ENCODE assay signal across 8 mouse cellular contexts in the genomic region with DNA sequence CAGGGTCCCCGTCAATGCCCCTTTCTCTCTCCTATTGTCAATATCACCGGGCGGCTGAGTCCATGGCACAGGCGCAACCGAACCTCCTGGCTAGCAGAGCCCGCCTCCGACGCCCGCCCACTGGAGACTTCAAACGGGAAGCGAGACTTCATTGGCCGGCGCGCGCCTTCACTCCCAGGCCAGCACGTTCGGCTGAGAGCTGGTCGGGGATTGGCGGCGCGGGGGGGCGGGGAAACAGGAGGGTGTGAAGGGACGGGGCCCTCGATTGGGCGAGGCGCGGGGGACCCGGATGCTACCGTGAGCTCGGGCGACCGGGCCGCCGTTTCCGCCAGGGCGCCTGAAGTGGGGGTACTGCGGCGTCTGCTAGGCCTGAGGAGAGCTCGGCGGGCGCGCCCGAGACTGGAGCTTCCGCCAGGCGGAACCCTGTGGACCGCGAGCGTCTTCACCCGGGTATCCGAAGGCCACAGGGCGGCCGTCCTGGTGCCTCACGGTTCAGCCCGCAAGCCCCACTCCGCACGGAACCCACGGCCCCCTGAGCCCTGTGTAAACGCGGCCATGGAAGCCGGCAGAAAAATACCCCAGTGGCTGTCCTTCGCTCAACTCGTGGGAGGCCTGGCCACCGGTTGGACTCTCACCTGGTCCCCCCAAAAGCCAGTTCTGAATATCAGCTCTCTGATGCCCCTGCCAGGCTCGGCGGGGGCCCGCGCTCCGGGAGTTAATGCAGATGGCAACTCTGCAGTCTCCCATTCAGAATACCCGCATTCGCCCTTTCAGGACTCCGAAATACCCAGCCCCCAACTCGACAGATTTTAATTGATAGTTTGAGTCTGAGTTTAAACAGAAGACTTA. TPM values are rescaled to one million over a fixed set of nuclear protein-coding genes. Genes with fewer than 3 reads are reported as not detected.
DNase-seq lines count a peak whose midpoint lies in the region; ATAC-seq lines count a peak whose summit lies in the region.

A gene (minus strand): TSS at position 92 of the 849 bp plus-strand sequence.

- H3K4me1 ChIP-seq in hindbrain, embryonic 14.5 days (replicated peaks; ENCODE audit: control insufficient read depth, insufficient read depth, low read length), result peaks cover 12% of the 10 kb centered on the region

- peak within 1 kb of the TSS; percentile 100 for H3K4me3 ChIP-seq in hindbrain, embryonic 14.5 days (replicated peaks; ENCODE audit: low read length)

- peak within 1 kb of the TSS; percentile 98 for H3K9ac ChIP-seq in hindbrain, embryonic 14.5 days

- peaks cover 15% of the 10 kb centered on the region for H3K36me3 ChIP-seq in hindbrain, embryonic 14.5 days (replicated peaks; ENCODE audit: control insufficient read depth, insufficient read depth)

- DNase-seq in R1 (ENCODE audit: low read depth, low spot score), result peak; percentile 98
- peak; percentile 99 to 100 for DNase-seq in cerebellum, postnatal 25 days
- DNase-seq in frontal cortex, postnatal 25 days (ENCODE audit: low spot score in 2 of 2), result peak; percentile 92 to 97
- DNase-seq in hindbrain, embryonic 14.5 days (ENCODE audit: low spot score), result peak; percentile 96
- DNase-seq in layer of hippocampus, postnatal 36 days, result peak; percentile 98 to 99
- peak; percentile 99 for DNase-seq in lung, postnatal 36 days
- DNase-seq in retina, postnatal 1 day, result peak; percentile 99
- DNase-seq in urinary bladder, adult 18-20 months (ENCODE audit: low spot score in 2 of 2), result peak; percentile 94 to 99

- ATAC-seq in hindbrain, embryonic 14.5 days (ENCODE audit: low FRiP score), result peak; percentile 99

- H3K4me2 ChIP-seq in hindbrain, embryonic 14.5 days (replicated peaks), result peak within 1 kb of the TSS; percentile 88

- H3K9me3 ChIP-seq in hindbrain, embryonic 14.5 days (ENCODE audit: control insufficient read depth, low read length), result no peaks in the 10 kb centered on the region

- H3K27me3 ChIP-seq in hindbrain, embryonic 14.5 days (ENCODE audit: control insufficient read depth, insufficient read depth, low read length), result no peaks in the 10 kb centered on the region

- peak within 1 kb of the TSS; percentile 99 for H3K27ac ChIP-seq in hindbrain, embryonic 14.5 days

- WGBS in hindbrain, embryonic 14.5 days, result under 1% methylated on average over 63 of the region's 72 CpGs

RNA-seq across cellular contexts. Expression of the gene that starts here (rescaled TPM):
- polyA plus RNA-seq in hindbrain, embryonic 14.5 days (2014; fragmentation: Nextera tagmentation; extraction: Ambion mirVana), result 25.6 and 27.1 TPM in 2 replicates
- total RNA-seq in layer of hippocampus, postnatal 36 days (2021), result 10 to 100 TPM; 80.4 to 82.1 TPM

Comparison
In these comparisons a context has a peak if more than half of its experiments do, and no peak if none do; other contexts are left out.
1. Peak in every context shown above with its lines: DNase-seq, ATAC-seq, H3K4me3 ChIP-seq and H3K27ac ChIP-seq.